Mouse (Mus musculus) layer of hippocampus, postnatal 25 days (tissue): ENCODE results near the gene Neu1. TPM values are rescaled to one million over a fixed set of nuclear protein-coding genes. Genes with fewer than 3 reads are reported as not detected.
A peak's percentile ranks its signal among the peaks of the same experiment; 100 is the strongest.
"Not testable (repeated sequence)": the region's sequence is repeated elsewhere in the genome, so short reads cannot be mapped to it uniquely, and the experiment has no call there.

Experiments
- DNase-seq, 2 experiments: peaks; one replicate each; pipeline ENCODE4 v3.0.0; 2022; ENCODE audit warnings: mixed read lengths in 2 of 2, low spot score in 1 of 2; ENCODE audit errors: extremely low spot score in 1 of 2
- total RNA-seq, 2 experiments: library from RNA; stranded (reverse); gene quantifications; 2 replicates each; pipeline ENCODE4 v1.2.3; 2021

Neu1 gene
- total RNA-seq, 2 experiments from 2014 or later, result 37.2 to 37.4 TPM

- DNase-seq, result not testable (repeated sequence)
These were observed 30.2 kb upstream of the Neu1 start for GRCm38 (mm10) chr17:34900826-34901225.

- DNase-seq, result not testable (repeated sequence)
These were observed 29.1 kb upstream of the Neu1 start for GRCm38 (mm10) chr17:34901948-34902347.

- no peak for DNase-seq
These were observed 28.2 kb upstream of the Neu1 start for GRCm38 (mm10) chr17:34902895-34903294.

- no peak for DNase-seq
These were observed 20.1 kb upstream of the Neu1 start for GRCm38 (mm10) chr17:34910982-34911381.

- DNase-seq, result peak; percentile 71 to 74
These were observed 19.1 kb upstream of the Neu1 start for GRCm38 (mm10) chr17:34911945-34912351.

- no peak for DNase-seq
These were observed 17.0 kb upstream of the Neu1 start, which contains the start of gene Slc44a4 for GRCm38 (mm10) chr17:34913930-34914665. TSS of gene Slc44a4 (plus strand) at chr17:34914466.

- no peak for DNase-seq
These were observed 15.6 kb upstream of the Neu1 start for GRCm38 (mm10) chr17:34915410-34915831.

- no peak for DNase-seq
These were observed 14.7 kb upstream of the Neu1 start for GRCm38 (mm10) chr17:34916316-34916715.

- DNase-seq, result no peak
These were observed 13.9 kb upstream of the Neu1 start for GRCm38 (mm10) chr17:34917188-34917587.

- DNase-seq, result no peak
These were observed 8.1 kb upstream of the Neu1 start for GRCm38 (mm10) chr17:34922939-34923338.

GRCm38 (mm10) chr17:34924258-34924657 is 6.8 kb upstream of the Neu1 start:
- DNase-seq, result no peak

- no peak for DNase-seq
These were observed 3.6 kb upstream of the Neu1 start for GRCm38 (mm10) chr17:34927306-34928019.

- no peak for DNase-seq
These were observed 2.2 kb upstream of the Neu1 start for GRCm38 (mm10) chr17:34928841-34929240.

- DNase-seq, result no peak
These were observed 664 bp downstream of the Neu1 start for GRCm38 (mm10) chr17:34931735-34932098.

- no peak for DNase-seq
These were observed 1.2 kb downstream of the Neu1 start for GRCm38 (mm10) chr17:34932287-34932686.

- DNase-seq, result no peak
These were observed 3.0 kb downstream of the Neu1 start for GRCm38 (mm10) chr17:34934031-34934430.

- DNase-seq, result no peak
These were observed 3.8 kb downstream of the Neu1 start for GRCm38 (mm10) chr17:34934830-34935229.

GRCm38 (mm10) chr17:34937960-34938505 is 7.0 kb downstream of the Neu1 start:
- DNase-seq, result no peak

GRCm38 (mm10) chr17:34941344-34942041 is 10.4 kb downstream of the Neu1 start:
- no peak for DNase-seq

- DNase-seq, result no peak
These were observed 12.2 kb downstream of the Neu1 start for GRCm38 (mm10) chr17:34943128-34943815.
